Mouse (Mus musculus) cerebellum, adult 9-11 months (tissue): ENCODE results near the gene Mfsd4b3.
A peak's percentile ranks its signal among the peaks of the same experiment; 100 is the strongest.

Experiments used
- DNase-seq: peaks from one replicate; pipeline ENCODE4 v3.0.0; 2022

Gene Mfsd4b3

GRCm38 (mm10) chr10:39912616-39913015, 47.3 kb downstream of the Mfsd4b3 start:
- DNase-seq = no peak

GRCm38 (mm10) chr10:39908768-39909441, 51.0 kb downstream of the Mfsd4b3 start:
- DNase-seq = no peak

- DNase-seq = no peak
Observed at GRCm38 (mm10) chr10:39906799-39907658, 52.9 kb downstream of the Mfsd4b3 start.

GRCm38 (mm10) chr10:39904191-39904590, 55.8 kb downstream of the Mfsd4b3 start:
- no peak for DNase-seq

- DNase-seq = peak; percentile 93
Observed at GRCm38 (mm10) chr10:39898874-39899371, 61.0 kb downstream of the Mfsd4b3 start, which contains the start of gene Mfsd4b4. Mfsd4b4 (minus strand) TSS chr10:39899238.
